Mouse (Mus musculus) retina, postnatal 1 day (tissue): ENCODE results near the gene Jsrp1.

Experiments
- DNase-seq: peaks from one replicate; pipeline ENCODE4 v3.0.0-alpha.2; 2012

The Jsrp1 gene

DNA sequence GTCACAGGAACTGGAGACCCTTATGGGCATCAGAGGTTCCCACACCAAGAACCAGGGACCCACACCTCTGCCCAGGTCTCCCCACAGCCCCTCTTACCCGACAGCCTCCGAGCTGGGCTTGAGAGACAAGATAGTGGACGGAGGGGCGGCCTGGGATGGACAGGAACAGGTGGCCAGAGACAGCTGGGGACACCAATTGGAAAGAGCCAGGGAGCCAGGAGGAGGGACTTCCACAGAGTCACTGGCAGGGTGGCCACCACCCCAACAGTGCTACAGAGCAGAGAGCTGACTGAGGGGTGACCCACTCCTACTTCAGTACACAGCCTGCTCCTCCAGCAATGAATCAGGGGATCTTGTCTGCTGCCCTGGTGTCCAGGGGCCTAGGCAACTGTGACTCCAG lies at the start of gene Jsrp1:
TSS of gene Jsrp1 (minus strand) at position 133 of the 400 bp plus-strand sequence.
- DNase-seq = no peak

DNA sequence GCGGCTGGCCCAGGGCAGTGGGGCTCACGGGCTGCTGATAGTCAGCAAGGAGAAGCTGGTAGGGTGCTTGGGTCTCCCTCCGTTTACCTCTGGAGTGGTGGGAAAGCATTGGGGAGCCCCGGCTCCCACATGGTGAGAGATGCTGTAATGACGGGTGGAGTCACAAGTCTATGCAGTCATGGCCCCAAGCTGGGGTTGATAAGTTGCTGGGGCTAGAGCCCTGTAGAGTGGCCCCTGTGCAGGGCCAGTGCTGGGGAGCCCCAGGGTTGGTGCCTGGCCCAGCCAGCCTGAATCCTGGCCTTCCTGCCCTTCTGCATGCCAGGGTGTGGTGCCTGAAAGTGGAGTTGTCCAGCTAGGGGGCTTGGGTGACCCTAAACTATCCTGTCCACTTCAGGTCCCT lies 49.0 kb upstream of the Jsrp1 start:
- no peak for DNase-seq

DNA sequence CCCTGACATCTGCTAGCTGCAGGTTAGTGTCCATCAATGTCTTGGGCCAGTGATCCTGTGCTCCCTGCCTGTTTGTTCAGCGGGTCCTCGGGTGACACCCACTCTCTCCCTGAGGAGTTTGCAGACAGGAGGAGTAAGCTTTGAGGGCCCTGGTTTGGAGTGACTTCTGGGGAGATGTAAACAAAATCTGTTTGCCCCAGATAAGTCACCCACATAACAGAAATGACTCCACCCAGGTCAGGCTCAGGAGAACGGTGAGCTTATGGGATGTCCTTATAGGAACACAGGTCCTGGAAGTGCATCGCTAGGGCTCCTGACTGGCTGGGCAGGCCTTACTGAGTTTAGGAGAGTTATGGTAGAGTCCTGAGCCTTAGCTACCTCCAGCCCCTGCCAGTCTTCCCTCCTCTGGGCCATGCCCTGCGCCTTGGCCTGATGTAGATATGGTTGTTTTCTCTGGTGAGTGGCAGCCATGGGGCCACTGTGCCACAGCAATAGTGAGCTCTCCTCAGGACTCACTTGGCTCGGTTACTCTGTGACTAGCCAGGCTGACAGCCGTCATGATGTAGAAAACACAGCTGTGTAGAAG lies 45.1 kb upstream of the Jsrp1 start:
- no peak for DNase-seq

DNA sequence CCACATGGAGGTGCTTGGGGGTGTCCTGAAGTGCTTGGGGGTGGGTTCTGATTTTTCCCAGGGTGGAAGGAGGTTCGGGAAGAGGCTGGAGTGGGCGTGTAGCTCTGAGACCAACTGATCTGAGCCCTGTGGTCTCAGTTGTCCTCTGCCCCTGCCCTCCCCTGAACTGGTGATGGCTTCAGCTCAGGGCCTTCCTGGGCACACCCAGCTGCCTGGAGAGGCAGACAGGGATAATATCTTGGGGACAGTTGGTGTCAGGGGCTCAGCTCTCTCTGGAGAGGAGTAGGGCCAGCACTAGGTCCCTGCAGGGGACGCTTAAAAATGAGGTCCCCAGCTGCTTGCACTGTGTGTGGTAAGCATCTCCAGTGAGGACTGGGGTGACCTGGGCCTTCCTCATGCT lies 44.5 kb upstream of the Jsrp1 start:
- no peak for DNase-seq

DNA sequence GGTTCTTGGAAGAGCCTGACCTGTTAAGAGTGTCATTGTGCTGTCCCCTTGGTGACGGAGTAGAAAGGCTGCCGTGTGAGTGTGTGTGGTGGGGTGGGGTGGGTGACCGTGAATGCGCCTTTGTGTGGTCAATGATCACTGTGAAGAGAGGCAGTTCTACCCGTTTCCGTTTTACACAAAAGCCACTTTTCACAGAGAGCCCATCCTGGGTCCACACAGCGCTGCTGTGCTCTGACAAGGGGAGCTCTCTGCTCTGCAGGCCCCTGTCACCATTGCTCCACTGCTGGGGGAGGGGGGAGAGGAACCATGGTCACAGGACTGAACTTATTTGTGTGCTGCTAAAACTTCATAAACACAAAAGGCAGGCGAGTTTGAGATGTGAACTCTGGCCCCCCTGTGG lies 44.1 kb upstream of the Jsrp1 start:
- no peak for DNase-seq

DNA sequence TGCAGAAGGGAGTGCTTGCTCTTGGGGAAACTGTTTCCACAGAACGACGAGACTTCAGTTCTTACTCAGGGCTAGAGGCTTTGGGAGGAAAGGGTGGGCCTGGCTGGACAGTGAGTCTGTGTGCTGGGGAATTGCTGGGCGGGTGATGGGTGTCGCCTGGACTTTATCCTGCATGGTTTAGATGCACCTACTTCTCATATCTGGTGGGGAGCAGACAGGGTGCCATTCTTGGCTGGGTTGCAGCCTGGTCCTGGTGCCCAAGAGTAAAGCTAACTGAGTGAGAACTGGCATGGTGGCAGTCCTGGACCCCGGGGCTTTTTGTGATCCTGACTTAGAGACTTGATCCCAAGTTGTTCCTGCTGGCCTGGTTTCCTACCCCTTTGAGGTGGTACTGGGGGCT lies 43.6 kb upstream of the Jsrp1 start:
- no peak for DNase-seq

DNA sequence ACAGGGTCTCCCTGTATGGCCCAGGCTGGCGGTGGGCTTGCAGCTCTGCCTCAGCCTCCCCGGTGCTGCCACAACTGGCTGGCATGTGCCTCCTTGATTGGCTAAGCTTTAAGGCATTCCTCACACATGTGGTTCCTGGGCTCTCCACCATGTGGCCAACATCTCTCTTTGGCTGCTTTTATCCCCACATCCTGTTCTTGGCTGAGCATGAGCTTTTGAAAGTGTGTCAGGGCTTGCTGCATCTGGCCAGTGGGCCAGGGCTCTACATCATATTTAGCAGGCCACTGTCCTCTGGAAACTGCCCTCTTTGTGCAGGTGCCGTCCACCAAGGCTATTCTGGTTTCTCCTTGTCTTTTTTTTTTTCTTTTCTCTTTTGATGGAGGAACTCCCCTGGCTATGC lies 43.0 kb upstream of the Jsrp1 start:
- DNase-seq = no peak

DNA sequence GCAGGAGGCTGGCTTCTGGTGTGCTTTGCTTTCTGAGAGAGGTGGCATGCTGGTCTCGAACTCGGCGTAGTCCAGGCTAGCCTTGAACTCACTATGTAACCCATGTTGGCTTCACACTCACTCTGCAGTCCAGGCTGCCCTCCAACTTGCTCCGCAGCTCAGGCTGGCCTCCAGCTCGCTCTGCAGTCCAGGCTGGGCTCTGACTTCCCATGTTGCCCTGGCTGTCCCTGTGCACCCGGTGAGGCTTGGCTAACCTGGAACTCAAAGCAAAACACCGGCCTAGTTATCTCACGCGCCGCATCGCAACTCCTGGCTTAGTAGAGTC lies 42.4 kb upstream of the Jsrp1 start:
- no peak for DNase-seq

DNA sequence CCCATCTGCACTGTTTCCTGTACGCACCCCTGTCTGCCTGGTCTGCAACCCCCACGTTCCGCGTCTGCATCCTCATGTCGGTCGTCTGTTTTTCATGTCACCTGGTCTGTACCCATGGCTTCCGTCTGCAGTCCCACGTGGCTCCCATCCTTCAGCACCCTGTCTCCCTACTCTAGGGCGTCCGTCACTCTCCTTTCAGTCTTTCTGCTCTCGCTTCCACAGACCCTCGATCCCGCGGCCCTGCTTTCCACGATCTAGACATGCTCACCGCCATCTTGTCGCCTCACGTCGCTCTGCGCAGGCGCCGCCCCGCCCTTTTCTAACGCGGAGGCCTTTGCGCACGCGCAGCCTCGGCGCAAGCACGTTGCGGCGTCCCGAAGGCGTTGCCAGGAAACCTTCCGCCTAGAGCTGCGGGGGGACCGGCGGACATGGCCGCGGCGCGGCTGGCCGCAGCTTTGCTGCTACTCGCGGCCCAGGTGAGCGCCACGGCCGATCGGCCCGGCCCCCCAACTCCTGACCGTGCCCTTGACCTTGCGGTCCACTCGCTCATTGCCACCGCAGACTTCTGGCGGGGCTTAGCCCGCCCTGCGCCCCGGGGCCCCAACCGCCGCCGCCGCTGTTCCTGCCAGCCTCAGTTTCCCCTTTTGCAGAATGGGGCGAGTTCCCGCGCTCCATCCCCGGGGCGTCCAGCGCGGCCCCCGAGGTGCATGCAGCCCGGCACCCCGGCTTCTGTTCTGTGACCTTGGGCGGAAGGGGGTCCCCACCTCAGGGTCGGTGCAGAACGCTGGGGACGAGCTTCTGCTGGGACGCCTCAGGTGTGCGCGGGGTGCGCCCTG lies 41.8 kb upstream of the Jsrp1 start, which contains the start of the genes Lsm7 and Sppl2b:
TSS of gene Lsm7 (minus strand) at position 297 of the 836 bp plus-strand sequence.
TSS of gene Sppl2b (plus strand) at position 363 of the 836 bp plus-strand sequence.
- DNase-seq = peak; percentile 97

DNA sequence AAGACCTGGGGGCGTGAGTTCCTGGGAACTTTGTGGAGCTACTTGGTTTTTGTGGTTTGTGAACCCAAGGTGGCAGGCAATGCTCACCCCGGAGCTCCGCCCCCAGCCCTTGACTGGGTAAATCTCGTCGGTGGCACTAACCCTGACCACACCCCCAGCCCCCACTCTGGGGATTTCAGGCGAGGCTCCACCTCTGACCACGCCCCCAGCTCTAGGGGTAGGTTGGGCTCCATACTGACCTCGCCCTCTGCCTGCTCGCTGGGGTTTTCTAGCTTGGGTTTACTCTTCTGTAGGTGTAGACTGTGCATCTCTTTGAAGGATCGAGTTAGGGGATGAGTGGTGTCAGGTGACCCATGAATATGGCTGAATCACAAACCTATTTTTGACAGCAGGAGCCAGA lies 35.3 kb upstream of the Jsrp1 start:
- DNase-seq = peak; percentile 72

DNA sequence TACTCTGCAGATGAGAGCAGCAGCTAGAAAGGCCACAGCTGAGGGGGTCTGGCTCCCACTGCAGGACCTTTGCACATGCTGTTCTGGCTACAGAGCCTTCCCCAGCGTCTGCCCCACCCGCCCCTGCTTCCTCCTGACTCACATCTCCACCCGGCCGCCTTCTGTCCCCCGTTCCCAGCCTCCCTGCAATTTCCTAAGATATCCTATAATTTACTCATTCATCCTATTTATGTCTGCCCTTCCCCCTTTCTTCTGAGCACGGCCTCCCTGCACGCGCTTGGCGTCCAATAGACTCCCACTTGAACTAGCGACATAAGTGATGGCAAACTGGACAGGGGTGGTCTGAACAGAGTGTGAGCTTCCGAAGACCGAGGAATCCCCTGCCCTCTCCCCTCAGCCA lies 32.4 kb upstream of the Jsrp1 start:
- DNase-seq = no peak

DNA sequence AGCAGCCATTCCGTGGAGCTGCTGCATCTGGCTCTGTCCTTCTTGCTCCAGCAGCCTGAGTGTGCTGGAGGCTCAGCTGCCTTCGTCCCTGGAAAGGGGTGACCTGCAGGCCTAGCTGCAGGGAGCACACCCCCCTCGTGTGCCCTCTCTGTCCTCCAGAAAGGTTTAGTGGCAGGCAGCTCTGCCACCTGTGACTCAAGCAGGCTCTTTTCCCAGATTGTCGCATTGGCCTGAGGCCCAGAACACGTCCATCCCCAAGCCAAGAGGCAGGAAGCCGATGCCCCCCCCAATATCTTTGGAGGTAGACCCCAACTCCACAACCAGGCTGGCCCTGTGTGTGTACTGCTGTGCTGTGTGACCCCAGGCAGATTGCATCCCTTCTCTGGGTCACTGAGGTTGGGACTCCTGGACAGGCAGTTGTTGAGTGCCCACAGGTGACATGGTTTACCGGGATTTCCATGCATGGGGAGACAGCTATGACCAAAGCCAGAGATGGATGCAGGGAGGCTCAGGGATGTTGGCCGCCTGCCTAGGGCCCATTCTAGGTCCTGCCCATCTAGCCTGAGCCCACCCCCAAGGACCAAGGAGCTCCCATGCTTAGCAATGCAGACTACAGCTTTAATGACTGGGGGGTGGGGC lies 31.9 kb upstream of the Jsrp1 start:
- no peak for DNase-seq

DNA sequence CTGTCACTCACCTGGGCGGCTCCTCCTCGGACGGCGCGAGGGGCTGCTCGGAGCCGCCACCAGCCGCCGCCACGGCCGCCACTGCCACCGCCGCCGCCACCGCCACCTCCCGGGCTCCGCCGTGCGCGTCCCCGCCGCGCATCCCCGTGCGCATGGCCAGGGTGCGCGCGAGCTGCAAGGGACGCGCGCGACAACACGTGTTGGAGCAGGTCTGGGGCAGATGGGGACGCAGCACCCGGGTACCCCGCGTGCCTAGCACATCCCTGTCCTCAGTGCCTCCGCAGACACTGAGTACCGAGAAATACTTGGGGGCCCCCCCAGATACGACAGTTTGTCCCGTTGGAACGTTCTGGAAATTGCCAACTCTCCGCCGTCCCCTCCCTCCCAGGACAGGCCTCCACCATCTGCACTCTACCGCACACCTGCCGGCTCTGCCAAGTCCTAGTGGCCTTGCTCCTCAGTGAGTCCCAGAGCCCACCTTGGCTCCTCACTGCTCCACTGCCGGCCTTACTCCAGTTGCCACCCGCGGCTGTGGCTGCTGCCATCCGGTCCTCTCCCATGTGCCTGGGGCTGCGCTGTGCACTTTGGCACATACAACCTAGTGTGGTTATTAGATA lies 30.7 kb upstream of the Jsrp1 start, which contains the start of gene Lingo3:
TSS of gene Lingo3 (minus strand) at position 109 of the 617 bp plus-strand sequence.
- DNase-seq = peak; percentile 71

DNA sequence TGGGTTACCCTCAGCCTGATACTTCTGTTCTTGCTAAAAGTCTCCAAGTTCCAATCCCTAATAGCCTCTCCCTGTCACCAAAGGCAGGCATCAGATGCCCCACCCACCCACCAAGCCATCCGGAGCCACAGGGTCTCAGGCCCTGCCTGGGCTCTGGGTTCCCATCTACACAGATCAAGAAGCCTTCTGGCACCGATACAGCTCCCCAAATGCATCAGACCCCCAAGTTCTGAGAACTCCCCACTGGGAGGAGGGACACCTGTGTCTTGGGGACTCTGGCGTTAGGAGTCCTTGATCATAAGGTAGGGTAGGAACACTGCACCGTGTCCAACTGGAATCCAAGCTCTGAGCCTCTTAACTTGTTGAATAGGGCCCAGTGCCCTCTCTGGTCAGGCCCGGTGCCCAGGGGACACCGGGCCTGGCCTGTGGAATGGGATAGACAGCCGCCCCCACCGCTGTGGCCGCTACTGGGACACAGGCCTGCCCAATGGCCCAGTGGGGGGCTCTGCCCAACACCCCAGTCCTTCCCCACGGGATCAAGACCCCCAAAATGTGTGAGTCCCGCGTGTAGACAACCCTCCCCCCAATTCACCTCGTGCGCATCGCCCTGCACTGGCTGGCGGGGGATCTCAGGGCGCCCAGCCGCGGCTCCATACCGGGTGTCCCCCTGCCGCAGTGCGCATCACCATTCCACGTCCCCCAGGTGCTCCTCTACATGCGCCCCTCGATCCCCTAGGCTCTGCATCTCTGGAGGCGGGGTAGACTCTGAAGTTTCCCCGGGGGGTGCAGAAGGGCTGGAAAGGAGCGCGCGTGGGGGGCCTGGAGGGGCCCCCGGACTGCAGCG lies 30.0 kb upstream of the Jsrp1 start:
- DNase-seq = no peak

DNA sequence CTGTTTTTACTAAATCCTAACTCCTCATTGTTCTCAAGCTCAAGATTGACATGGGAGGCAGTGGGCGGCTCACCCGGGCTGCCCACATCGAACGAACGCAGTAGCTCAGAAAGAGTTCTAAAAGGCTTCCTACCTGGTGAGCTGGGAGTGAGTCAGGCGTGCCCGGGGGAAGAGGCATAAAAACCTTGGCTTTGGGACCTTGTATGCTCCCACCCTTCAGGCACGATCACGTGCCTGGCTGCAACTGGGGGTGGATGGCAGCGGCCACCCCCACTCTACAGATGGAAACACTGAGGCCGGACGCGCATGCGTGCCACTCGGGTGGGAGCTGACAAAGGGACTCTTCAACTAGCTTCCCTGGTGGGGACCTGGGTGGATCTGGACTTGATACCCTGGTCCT lies 29.0 kb upstream of the Jsrp1 start:
- no peak for DNase-seq

DNA sequence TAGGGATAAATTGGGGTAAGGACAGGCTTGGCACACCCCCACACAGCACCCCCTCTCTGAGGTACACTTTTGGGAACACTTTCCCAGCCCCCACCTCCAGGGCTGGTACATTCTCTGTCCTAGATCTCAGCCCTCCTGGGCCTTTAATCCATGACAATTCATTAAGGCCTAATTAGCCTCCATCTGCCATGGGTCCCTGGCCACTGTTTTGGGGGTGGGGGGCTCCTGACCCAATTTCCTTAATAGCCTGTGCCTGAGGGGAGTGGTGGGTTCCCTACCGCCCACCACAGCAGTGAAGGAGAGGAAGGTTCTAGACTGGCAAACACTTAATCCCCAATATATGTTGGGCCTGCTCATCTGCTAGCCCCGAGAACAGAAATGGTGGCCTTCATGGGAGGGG lies 28.4 kb upstream of the Jsrp1 start:
- DNase-seq = peak; percentile 84

DNA sequence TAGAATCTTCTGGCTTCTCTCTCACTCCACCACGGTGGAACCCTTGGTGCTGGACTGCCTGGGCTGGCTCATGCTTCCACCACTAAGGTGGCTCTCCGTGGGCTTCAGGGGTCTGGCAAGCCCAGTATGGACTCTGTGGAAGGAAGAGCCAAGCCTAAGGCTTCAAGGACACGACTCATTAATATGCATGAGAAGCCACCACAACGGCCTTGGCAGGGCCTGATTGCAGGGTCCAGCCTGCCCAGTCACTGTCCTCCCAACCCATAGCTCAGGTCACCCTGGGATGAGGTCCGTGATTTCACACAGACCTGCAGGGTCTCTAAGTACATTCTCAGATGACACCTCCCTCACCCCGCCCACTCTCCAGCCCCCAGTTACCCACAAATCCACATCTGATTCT lies 26.6 kb upstream of the Jsrp1 start:
- DNase-seq = no peak

DNA sequence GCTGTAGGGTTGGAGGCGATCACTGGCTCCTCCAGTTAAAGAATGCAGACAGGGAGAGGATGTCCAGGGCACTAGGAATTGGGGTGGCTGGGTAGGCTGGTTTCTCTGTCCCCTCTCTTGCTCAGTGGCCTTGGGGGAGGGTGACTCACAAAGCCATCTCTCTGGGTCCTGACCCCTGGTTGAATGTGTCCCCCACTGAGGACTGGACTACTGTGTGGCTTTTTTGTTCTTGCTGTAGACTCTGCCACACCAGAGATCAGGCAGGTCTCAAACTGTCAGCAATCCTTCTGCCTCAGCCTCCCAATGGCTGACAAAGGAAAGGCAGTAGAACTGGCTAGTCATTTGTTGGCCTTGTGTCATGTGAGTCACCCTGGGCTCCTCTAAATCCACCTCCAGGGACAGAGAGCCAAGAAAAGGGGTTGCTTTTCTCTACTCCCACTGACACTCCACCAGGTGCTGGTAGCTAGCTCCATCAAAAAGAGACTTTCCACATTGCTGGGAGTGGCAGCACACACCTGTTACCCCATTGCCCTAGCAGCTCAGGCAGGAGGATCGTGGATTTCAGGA lies 25.1 kb upstream of the Jsrp1 start:
- DNase-seq = no peak

DNA sequence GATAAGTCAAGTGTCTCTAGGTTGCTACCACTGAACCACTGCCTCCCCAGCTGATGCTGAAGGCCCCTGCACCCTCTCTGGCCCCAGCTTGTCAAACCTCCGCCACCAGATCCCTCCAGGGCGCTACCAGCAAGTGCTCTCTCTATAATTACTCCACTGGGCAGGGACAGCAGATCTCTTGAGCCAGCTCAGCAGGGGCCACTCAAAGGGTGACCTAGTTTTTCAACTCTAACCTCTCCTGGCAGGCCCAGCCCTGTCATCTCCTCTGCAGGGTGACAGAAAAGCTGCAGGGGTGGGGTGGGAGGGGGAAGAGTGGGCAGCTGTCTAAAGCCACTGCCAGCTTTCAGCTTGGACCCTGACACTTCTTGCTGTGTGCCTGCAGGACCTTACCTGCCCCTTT lies 24.5 kb upstream of the Jsrp1 start:
- DNase-seq = peak; percentile 93

DNA sequence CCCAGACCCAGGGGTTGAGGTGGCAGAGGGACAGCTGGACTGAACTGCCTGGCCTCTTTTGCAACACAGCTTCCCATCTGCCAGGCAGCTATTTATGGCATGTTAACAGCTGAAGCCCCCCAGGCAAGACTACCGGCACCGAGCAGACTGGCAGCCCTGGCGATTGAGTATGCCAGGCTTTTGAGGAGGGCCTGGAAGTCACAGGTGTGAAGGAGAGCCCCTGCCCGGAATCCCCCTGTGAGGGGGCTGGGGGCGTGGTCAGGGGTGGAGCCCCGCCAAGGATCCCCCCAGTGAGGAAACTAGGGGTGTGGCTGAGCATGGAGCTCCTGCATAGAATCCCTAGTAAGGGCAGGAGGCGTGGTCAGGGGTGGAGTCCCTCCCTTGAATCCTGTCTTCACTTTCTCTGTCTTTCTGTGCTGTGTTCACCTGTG lies 23.7 kb upstream of the Jsrp1 start:
- peak; percentile 79 for DNase-seq

DNA sequence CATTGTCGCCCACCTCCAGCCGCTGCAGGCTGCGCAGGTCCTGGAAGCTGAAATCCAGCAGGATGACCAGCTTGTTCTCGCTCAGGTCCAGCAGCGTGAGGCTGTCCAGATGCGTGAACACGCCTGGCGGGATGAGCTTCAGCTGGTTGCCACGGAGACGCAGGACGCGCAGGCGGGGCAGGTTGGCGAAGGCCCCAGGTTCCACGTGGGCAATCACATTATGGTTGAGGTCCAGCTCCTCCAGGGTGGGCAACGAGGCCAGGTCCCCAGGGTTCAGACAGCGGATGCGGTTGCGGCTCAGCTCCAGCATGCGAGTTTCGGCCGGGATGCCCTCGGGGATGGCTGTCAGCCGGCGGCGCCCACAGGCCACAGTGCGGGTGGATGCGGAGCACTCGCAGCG lies 22.3 kb upstream of the Jsrp1 start:
- peak; percentile 69 for DNase-seq

DNA sequence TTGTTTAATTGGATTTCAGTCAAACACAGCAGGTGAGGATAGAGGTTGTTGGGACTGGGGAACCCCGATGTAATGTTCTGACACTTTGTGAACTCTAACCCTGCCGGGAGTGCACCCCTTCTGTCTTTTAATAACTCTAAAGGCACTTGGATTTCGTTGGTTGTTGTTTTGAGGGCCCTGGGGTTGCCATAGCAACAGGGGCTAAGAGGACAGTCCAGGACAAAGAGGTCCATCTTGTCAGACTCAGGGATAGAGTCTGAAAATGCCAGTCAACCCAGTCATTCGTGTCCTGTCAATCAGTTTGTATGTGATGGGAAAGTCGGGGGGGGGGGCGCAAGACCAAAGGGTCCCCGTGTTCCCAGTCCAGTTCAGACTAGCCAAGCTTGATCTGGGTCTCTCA lies 19.5 kb upstream of the Jsrp1 start:
- peak; percentile 52 for DNase-seq
